Mouse (Mus musculus) C2C12 (cell line): ENCODE results near the gene Elmod1.

Experiments used
- CTCF ChIP-seq: IDR thresholded peaks from one replicate; pipeline ENCODE4 v1.5.1; 2011; ENCODE audit not compliant: control insufficient read depth, insufficient read depth, insufficient read length
- MAX ChIP-seq: IDR thresholded peaks from one replicate; pipeline ENCODE4 v1.6.1; 2011; ENCODE audit warnings: mild to moderate bottlenecking, control low read depth

DNA sequence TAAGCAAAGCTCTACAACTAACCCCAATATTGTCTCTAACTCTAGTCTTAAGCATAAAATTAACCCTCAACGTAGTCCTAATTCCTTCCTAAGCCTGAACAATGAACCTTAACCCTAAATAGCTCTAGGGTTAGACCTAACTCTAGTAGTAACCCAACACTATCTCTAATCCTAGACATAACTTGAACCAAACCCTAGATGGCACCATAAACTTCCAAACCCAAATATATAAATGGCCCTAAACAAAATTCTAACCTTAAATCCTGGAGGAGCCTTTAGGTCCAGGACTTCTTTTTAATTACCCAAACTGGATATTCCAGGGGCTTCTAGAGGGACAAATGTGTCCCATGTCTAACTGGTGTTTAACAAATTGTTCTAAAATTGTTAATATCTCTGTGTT, 19.4 kb upstream of the Elmod1 start:
- TF ChIP-seq MAX (no peak), CTCF (no peak)
